ENCODE assay signal across 33 mouse cellular contexts in genomic region chr11:121417971-121418370, GRCm38 (mm10). TPM values are rescaled to one million over a fixed set of nuclear protein-coding genes. Genes with fewer than 3 reads are reported as not detected.
"Had no signal": no experiment of that assay in that cellular context is flagged by ENCODE, and none has a peak within 500 bp of the region (broad histone marks: within the 10 kb centered on the region; RNA-seq: fewer than 3 reads in every experiment).

No protein-coding gene starts in this region.

- H3K36me3 ChIP-seq: limb, embryonic 10.5 days; limb, embryonic 12.5 days; limb, embryonic 13.5 days; limb, embryonic 15.5 days; liver, embryonic 12.5 days; liver, embryonic 13.5 days; liver, embryonic 15.5 days; lung, embryonic 15.5 days; midbrain, embryonic 10.5 days; midbrain, embryonic 12.5 days; midbrain, embryonic 13.5 days; midbrain, embryonic 15.5 days; neural tube, embryonic 12.5 days had no signal

- H3K27me3 ChIP-seq: limb, embryonic 12.5 days; limb, embryonic 13.5 days; limb, embryonic 15.5 days; liver, embryonic 15.5 days; lung, embryonic 15.5 days; midbrain, embryonic 12.5 days; midbrain, embryonic 13.5 days; midbrain, embryonic 15.5 days; neural tube, embryonic 12.5 days had no signal

- ATAC-seq: liver, embryonic 12.5 days; liver, postnatal 0 days; lung, postnatal 0 days; midbrain, embryonic 13.5 days; midbrain, embryonic 15.5 days; midbrain, embryonic 16.5 days had no signal

- H3K4me3 ChIP-seq: limb, embryonic 10.5 days; limb, embryonic 12.5 days; limb, embryonic 13.5 days; limb, embryonic 15.5 days; liver, embryonic 12.5 days; liver, embryonic 13.5 days; liver, embryonic 15.5 days; lung, embryonic 15.5 days; megakaryocyte, embryonic 14.5 days; midbrain, embryonic 10.5 days; midbrain, embryonic 12.5 days; midbrain, embryonic 13.5 days; midbrain, embryonic 15.5 days; myocyte; neural tube, embryonic 12.5 days had no signal

- H3K27ac ChIP-seq: limb, embryonic 10.5 days; limb, embryonic 12.5 days; limb, embryonic 13.5 days; limb, embryonic 15.5 days; liver, embryonic 12.5 days; liver, embryonic 13.5 days; liver, embryonic 14.5 days; liver, embryonic 15.5 days; lung, embryonic 15.5 days; macrophage; midbrain, embryonic 10.5 days; midbrain, embryonic 12.5 days; midbrain, embryonic 13.5 days; midbrain, embryonic 15.5 days; neural tube, embryonic 12.5 days had no signal

- DNase-seq: liver; liver, embryonic 13.5 days; liver, postnatal 0 days; lung, adult 18-20 months; lung, adult 2 months; lung, embryonic 14.5 days; lung, postnatal 10 days; lung, postnatal 14 days; lung, postnatal 36 days; lung, postnatal 4 days; midbrain, embryonic 14.5 days had no signal

- H3K9ac ChIP-seq: limb, embryonic 12.5 days; limb, embryonic 13.5 days; limb, embryonic 15.5 days; liver, embryonic 12.5 days; liver, embryonic 13.5 days; liver, embryonic 14.5 days; liver, embryonic 15.5 days; liver, postnatal 0 days; lung, embryonic 14.5 days; lung, embryonic 15.5 days; midbrain, embryonic 12.5 days; midbrain, embryonic 13.5 days; midbrain, embryonic 15.5 days; neural tube, embryonic 12.5 days had no signal

- H3K4me2 ChIP-seq: limb, embryonic 12.5 days; limb, embryonic 13.5 days; limb, embryonic 15.5 days; liver, embryonic 11.5 days; liver, embryonic 12.5 days; liver, embryonic 13.5 days; liver, embryonic 15.5 days; lung, embryonic 14.5 days; lung, embryonic 15.5 days; midbrain, embryonic 11.5 days; midbrain, embryonic 12.5 days; midbrain, embryonic 13.5 days; midbrain, embryonic 15.5 days; neural tube, embryonic 12.5 days had no signal

- H3K9me3 ChIP-seq: limb, embryonic 10.5 days; limb, embryonic 12.5 days; limb, embryonic 13.5 days; limb, embryonic 15.5 days; liver, embryonic 12.5 days; liver, embryonic 13.5 days; liver, embryonic 15.5 days; lung, embryonic 15.5 days; megakaryocyte, embryonic 14.5 days; midbrain, embryonic 10.5 days; midbrain, embryonic 12.5 days; midbrain, embryonic 13.5 days; midbrain, embryonic 15.5 days; neural tube, embryonic 12.5 days had no signal

RNA-seq across cellular contexts. Expression of gene Fn3k, which starts 16.7 kb away (rescaled TPM):
- total RNA-seq: monocyte, adult 5-6 weeks had no signal

RNA-seq across cellular contexts. Expression of gene Rab40b, which starts 29.9 kb away (rescaled TPM):
- total RNA-seq: megakaryocyte, adult 5-6 weeks; monocyte, adult 5-6 weeks had no signal
- polyA plus RNA-seq: macrophage had no signal
